Mouse (Mus musculus): ENCODE results near the gene Ahcyl1. TPM values are rescaled to one million over a fixed set of nuclear protein-coding genes. Genes with fewer than 3 reads are reported as not detected.
A peak's percentile ranks its signal among the peaks of the same experiment; 100 is the strongest.

Ahcyl1 gene
- polyA plus RNA-seq, 1 experiment from 2014 or later: 102 TPM

DNA sequence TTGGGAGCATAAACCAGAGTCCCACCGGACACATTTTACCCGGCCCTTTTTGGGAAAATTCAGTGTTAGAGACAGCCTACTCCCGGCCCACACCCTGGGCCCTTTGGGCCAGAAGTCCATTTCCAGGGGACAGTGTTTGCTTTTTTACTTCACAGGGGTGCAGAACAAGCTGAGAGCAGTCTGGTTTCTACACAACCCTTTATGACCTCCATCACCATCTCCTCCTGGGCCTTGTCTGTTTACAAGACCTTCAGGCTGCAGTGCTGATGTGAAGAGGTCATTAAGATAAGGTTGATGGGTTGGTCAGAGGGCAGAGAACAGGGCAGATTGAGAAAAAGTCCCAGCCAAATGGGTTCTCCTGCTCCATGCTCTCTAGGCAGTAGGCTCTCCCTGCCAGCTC lies 550 bp upstream of the Ahcyl1 start:
- no peaks in the 10 kb centered on the region for H3K27me3 ChIP-seq (ENCODE audit: control insufficient read depth, insufficient read depth, low read length)
- H3K4me2 ChIP-seq (ENCODE audit: low read depth, severe bottlenecking): peak overlapping the region; percentile 22; the same call in 1 of the 2 replicates
- 33% methylated on average over 3 of the region's 3 CpGs for WGBS
- H3K4me3 ChIP-seq (ENCODE audit: low read depth, low read length): no peak overlapping the region
- no peaks in the 10 kb centered on the region for H3K36me3 ChIP-seq (ENCODE audit: control insufficient read depth, insufficient read depth, low read length)
- no peak overlapping the region for H3K9ac ChIP-seq (ENCODE audit: low read length)
- no peak overlapping the region for H3K27ac ChIP-seq (replicated peaks; ENCODE audit: low read depth, low read length)
- peaks cover 12% of the 10 kb centered on the region; the same call in 1 of the 2 replicates for H3K4me1 ChIP-seq (ENCODE audit: control insufficient read depth, insufficient read depth, low read length)
- H3K9me3 ChIP-seq (ENCODE audit: control insufficient read depth, low read length): no peaks in the 10 kb centered on the region
- ATAC-seq (ENCODE audit: insufficient number of reproducible peaks, low FRiP score, low TSS enrichment, low read depth) (peak; percentile 37), DNase-seq (ENCODE audit: low spot score) (no peak)

DNA sequence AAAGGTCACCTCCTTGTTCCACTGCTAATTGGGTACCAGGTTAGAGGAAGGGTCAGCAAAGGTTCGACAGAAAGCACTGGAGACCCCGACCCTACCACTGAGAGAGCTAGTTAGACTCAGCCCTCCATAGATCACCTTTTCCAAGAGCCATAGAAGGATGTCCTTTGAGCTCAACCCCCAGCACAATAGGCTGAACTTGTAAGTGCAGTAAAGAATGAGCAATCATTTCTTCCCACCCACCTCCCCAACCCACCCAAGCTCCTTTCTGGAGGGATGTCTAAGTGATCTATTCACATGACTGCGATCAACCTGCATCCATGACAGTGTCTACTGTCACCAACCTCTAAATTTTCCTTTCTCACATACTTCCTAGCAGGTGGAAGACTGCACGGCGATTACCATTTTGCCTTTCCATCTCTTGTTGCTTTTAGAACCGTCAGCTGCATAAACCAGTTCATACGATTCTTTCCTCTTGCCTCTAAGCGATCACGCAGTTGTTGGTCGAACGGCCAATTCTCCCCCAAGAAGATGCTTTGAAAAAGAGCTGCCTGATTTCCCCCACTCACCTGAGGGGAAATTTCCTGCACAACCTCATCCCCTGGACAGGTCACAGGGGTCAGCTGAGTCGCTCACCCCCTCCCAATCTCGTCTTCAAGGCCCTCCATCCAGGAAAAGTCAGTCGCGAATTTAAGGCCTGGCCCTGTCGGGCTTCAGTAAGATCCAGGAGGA lies 977 bp downstream of the Ahcyl1 start:
- Histone ChIP-seq H3K4me1 (ENCODE audit: control insufficient read depth, insufficient read depth, low read length) (peaks cover 12% of the 10 kb centered on the region; the same call in 1 of the 2 replicates), H3K9me3 (ENCODE audit: control insufficient read depth, low read length) (no peaks in the 10 kb centered on the region), H3K36me3 (ENCODE audit: control insufficient read depth, insufficient read depth, low read length) (no peaks in the 10 kb centered on the region), H3K4me3 (ENCODE audit: low read depth, low read length) (peak overlapping the region; percentile 91), H3K9ac (ENCODE audit: low read length) (peak overlapping the region; percentile 97), H3K27ac (replicated peaks; ENCODE audit: low read depth, low read length) (peak overlapping the region; percentile 83), H3K27me3 (ENCODE audit: control insufficient read depth, insufficient read depth, low read length) (no peaks in the 10 kb centered on the region), H3K4me2 (ENCODE audit: low read depth, severe bottlenecking) (peak overlapping the region; percentile 66)
- 7% methylated on average over 16 of the region's 16 CpGs for WGBS
- DNase-seq (ENCODE audit: low spot score) (no peak), ATAC-seq (ENCODE audit: insufficient number of reproducible peaks, low FRiP score, low TSS enrichment, low read depth) (no peak)

DNA sequence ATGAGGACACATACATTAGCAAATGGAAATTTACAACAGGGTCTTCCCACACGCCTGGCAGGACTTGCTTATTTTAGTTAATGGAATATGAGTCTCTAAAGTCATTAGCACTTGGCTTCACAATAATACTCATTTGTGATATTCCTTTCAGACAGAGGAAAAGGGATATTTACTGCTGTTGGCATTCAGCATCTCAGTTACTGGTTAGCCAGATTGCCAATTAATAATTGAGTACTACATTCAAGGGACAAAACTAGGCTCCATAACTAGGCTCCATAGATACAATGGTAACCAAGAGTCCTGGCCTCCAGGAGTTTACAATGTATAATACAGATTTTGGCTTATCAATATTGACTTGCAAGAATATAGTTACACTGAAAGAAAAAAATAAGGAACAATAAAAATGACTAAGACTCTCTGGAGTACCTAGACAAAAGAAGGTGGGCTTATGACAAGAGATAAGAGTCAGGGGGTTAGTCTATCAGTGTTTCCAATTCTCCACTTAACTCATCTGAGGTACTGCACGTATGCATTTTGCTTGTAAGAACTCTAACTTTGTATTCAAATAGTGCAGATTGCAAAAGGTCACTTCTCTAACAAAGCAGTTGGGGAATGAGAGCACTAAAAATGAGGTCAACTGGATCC lies 2.0 kb downstream of the Ahcyl1 start:
- Histone ChIP-seq H3K27me3 (ENCODE audit: control insufficient read depth, insufficient read depth, low read length) (no peaks in the 10 kb centered on the region), H3K4me3 (ENCODE audit: low read depth, low read length) (peak overlapping the region; percentile 91; the same call in 1 of the 2 replicates), H3K27ac (replicated peaks; ENCODE audit: low read depth, low read length) (no peak overlapping the region), H3K4me1 (ENCODE audit: control insufficient read depth, insufficient read depth, low read length) (peaks cover 12% of the 10 kb centered on the region; the same call in 1 of the 2 replicates), H3K9ac (ENCODE audit: low read length) (no peak overlapping the region), H3K9me3 (ENCODE audit: control insufficient read depth, low read length) (no peaks in the 10 kb centered on the region), H3K4me2 (ENCODE audit: low read depth, severe bottlenecking) (peak overlapping the region; percentile 66), H3K36me3 (ENCODE audit: control insufficient read depth, insufficient read depth, low read length) (no peaks in the 10 kb centered on the region)
- ATAC-seq (ENCODE audit: insufficient number of reproducible peaks, low FRiP score, low TSS enrichment, low read depth): no peak
- WGBS: 71% methylated on average over 2 of the region's 2 CpGs
- no peak for DNase-seq (ENCODE audit: low spot score)

DNA sequence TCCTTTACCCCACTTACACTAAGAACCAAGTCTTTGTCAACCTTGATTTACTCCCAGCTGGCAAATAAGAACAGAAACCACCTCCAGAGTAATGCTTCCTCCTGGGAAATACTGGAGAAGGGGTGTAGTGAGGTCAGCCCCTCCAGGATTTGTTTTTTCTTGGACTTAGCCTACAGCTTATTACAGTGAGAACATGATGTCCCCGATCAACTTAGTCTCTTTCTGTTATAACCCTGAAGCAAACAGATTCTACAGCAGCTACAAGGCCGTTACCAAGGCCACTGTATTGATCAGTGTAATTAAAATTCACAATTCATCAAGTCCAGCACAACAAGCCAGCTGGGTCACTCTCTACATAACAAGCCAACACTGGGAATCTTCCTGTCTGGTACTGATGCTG lies 6.0 kb downstream of the Ahcyl1 start:
- ATAC-seq (ENCODE audit: insufficient number of reproducible peaks, low FRiP score, low TSS enrichment, low read depth) (no peak), DNase-seq (ENCODE audit: low spot score) (no peak)
- Histone ChIP-seq H3K36me3 (ENCODE audit: control insufficient read depth, insufficient read depth, low read length) (no peaks in the 10 kb centered on the region), H3K4me1 (ENCODE audit: control insufficient read depth, insufficient read depth, low read length) (peaks cover 9% of the 10 kb centered on the region; the same call in 1 of the 2 replicates), H3K4me3 (ENCODE audit: low read depth, low read length) (no peak overlapping the region), H3K27ac (replicated peaks; ENCODE audit: low read depth, low read length) (no peak overlapping the region), H3K9me3 (ENCODE audit: control insufficient read depth, low read length) (no peaks in the 10 kb centered on the region), H3K4me2 (ENCODE audit: low read depth, severe bottlenecking) (no peak overlapping the region), H3K9ac (ENCODE audit: low read length) (no peak overlapping the region), H3K27me3 (ENCODE audit: control insufficient read depth, insufficient read depth, low read length) (no peaks in the 10 kb centered on the region)
- WGBS: 85% methylated on average over 2 of the region's 2 CpGs

DNA sequence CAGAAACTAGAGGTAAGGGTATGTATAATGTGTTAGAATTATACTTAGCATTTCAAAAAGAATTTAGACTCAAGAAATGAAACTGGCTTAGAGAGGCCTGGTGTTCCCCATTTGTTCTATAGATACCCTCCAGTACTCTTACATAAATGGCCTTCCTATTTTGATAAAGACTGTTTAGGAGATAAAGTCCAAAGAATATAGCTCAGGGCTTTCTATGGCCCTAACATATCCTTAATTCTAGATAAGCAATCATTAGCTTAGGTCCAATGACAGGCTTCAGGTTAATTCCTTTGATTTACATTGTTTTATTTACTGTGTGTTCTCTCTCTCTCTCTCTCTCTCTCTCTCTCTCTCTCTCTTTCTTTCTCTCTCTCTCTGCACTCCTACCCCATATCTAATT lies 7.1 kb downstream of the Ahcyl1 start:
- H3K27ac ChIP-seq (replicated peaks; ENCODE audit: low read depth, low read length): no peak overlapping the region
- H3K27me3 ChIP-seq (ENCODE audit: control insufficient read depth, insufficient read depth, low read length): no peaks in the 10 kb centered on the region
- no peak overlapping the region for H3K9ac ChIP-seq (ENCODE audit: low read length)
- ATAC-seq (ENCODE audit: insufficient number of reproducible peaks, low FRiP score, low TSS enrichment, low read depth) (no peak), DNase-seq (ENCODE audit: low spot score) (no peak)
- no peaks in the 10 kb centered on the region for H3K9me3 ChIP-seq (ENCODE audit: control insufficient read depth, low read length)
- H3K4me1 ChIP-seq (ENCODE audit: control insufficient read depth, insufficient read depth, low read length): peaks cover under 1% of the 10 kb centered on the region; the same call in 1 of the 2 replicates
- H3K4me2 ChIP-seq (ENCODE audit: low read depth, severe bottlenecking): no peak overlapping the region
- H3K36me3 ChIP-seq (ENCODE audit: control insufficient read depth, insufficient read depth, low read length): no peaks in the 10 kb centered on the region
- H3K4me3 ChIP-seq (ENCODE audit: low read depth, low read length): no peak overlapping the region

DNA sequence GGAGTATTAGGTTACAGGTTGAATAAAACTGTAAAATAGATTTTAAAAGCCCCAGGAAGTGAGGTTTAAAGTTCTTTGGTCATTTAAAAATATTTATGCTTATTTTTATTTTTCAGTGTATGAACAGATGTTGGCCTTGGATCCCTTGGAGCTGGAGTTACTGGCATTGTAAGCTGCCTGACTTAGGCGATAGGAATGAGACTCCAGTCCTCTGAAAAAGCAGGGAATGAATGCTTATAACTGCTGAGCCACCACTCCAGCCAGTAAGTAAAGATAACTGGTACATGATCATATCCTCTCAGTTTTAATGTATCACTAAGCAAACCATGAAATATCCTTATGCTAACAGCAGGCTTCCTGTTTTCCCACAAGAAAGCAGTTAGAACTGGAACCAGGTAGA lies 8.1 kb downstream of the Ahcyl1 start:
- 84% methylated on average over 1 of the region's 1 CpGs for WGBS
- no peak overlapping the region for H3K4me2 ChIP-seq (ENCODE audit: low read depth, severe bottlenecking)
- H3K4me3 ChIP-seq (ENCODE audit: low read depth, low read length): no peak overlapping the region
- no peak for DNase-seq (ENCODE audit: low spot score)
- H3K9me3 ChIP-seq (ENCODE audit: control insufficient read depth, low read length): no peaks in the 10 kb centered on the region
- no peaks in the 10 kb centered on the region for H3K27me3 ChIP-seq (ENCODE audit: control insufficient read depth, insufficient read depth, low read length)
- no peak overlapping the region for H3K27ac ChIP-seq (replicated peaks; ENCODE audit: low read depth, low read length)
- H3K9ac ChIP-seq (ENCODE audit: low read length): no peak overlapping the region
- H3K36me3 ChIP-seq (ENCODE audit: control insufficient read depth, insufficient read depth, low read length): no peaks in the 10 kb centered on the region
- no peaks in the 10 kb centered on the region for H3K4me1 ChIP-seq (ENCODE audit: control insufficient read depth, insufficient read depth, low read length)
- no peak for ATAC-seq (ENCODE audit: insufficient number of reproducible peaks, low FRiP score, low TSS enrichment, low read depth)

DNA sequence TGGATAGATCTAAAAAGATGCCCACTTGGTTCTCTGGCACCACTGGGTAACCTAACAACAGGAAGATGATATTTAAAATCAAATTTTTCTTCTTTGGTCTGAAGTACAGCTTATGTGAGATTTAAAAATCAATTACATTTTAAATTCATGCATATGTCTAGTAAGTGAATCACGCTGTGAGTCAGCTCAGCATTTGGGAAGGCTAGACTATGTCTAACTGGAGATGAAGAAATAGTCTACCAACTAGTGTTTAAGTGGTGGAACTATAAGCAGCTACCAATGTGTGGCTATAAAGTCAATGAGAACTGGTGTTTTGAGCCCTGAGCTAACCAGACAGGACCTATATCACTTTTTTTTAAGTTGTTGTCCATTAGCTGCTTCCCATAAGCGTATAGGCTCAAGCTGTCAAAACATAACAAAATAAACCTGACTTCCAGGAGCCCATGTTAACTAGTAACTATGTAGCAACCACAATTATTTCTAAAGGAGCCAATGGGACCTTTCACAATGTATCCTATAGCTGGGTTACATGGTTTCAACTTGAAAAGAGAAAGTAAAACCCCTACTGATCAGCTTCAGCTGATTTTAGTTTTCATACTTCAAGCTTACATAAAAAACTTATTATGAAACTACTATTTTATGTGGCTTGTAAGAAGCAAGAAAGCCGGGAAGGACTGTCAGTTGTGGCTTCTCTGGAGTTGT lies 9.9 kb downstream of the Ahcyl1 start:
- no peaks in the 10 kb centered on the region for H3K4me1 ChIP-seq (ENCODE audit: control insufficient read depth, insufficient read depth, low read length)

DNA sequence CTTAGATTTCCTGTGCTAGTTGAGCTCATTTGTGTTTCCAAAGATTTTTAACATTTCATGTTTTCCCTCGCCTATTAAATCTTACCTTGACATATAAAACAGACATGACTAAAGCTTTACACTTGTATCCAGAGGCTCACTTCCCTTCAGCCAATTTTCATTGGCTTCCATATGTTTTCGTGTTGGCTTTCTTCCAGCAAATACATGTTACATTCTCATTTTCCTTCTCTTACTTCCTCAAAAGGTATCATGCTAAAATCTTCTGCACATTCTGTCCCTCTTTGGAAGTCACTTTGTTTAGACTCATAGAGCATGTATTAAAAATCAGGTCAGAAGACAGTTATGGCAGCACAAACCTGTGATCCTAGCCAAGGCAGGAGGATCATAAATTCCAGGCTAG lies 10.7 kb downstream of the Ahcyl1 start:
- Histone ChIP-seq H3K27ac (replicated peaks; ENCODE audit: low read depth, low read length) (no peak overlapping the region), H3K4me2 (ENCODE audit: low read depth, severe bottlenecking) (no peak overlapping the region), H3K9ac (ENCODE audit: low read length) (no peak overlapping the region), H3K4me3 (ENCODE audit: low read depth, low read length) (no peak overlapping the region), H3K4me1 (ENCODE audit: control insufficient read depth, insufficient read depth, low read length) (peaks cover 7% of the 10 kb centered on the region), H3K36me3 (ENCODE audit: control insufficient read depth, insufficient read depth, low read length) (no peaks in the 10 kb centered on the region), H3K9me3 (ENCODE audit: control insufficient read depth, low read length) (no peaks in the 10 kb centered on the region), H3K27me3 (ENCODE audit: control insufficient read depth, insufficient read depth, low read length) (no peaks in the 10 kb centered on the region)
- DNase-seq (ENCODE audit: low spot score): no peak
- ATAC-seq (ENCODE audit: insufficient number of reproducible peaks, low FRiP score, low TSS enrichment, low read depth): no peak
- WGBS: 80% methylated on average over 2 of the region's 2 CpGs

More for the DNA sequence above, 9.9 kb downstream of the Ahcyl1 start:
- no peaks in the 10 kb centered on the region for H3K27me3 ChIP-seq (ENCODE audit: control insufficient read depth, insufficient read depth, low read length)
- 90% methylated on average over 3 of the region's 3 CpGs for WGBS
- no peaks in the 10 kb centered on the region for H3K36me3 ChIP-seq (ENCODE audit: control insufficient read depth, insufficient read depth, low read length)
- H3K4me2 ChIP-seq (ENCODE audit: low read depth, severe bottlenecking): no peak overlapping the region
- no peak overlapping the region for H3K4me3 ChIP-seq (ENCODE audit: low read depth, low read length)
- no peak overlapping the region for H3K27ac ChIP-seq (replicated peaks; ENCODE audit: low read depth, low read length)
- H3K9ac ChIP-seq (ENCODE audit: low read length): no peak overlapping the region
- ATAC-seq (ENCODE audit: insufficient number of reproducible peaks, low FRiP score, low TSS enrichment, low read depth) (no peak), DNase-seq (ENCODE audit: low spot score) (no peak)
- no peaks in the 10 kb centered on the region for H3K9me3 ChIP-seq (ENCODE audit: control insufficient read depth, low read length)
